ENCODE assay signal across 9 mouse cellular contexts in genomic region chr5:110363179-110363821, GRCm38 (mm10). TPM values are rescaled to one million over a fixed set of nuclear protein-coding genes. Genes with fewer than 3 reads are reported as not detected.
DNase-seq lines count a peak whose midpoint lies in the region; ATAC-seq and TF ChIP-seq lines count a peak whose summit lies in the region.
"Had no signal": no experiment of that assay in that cellular context is flagged by ENCODE, and none has a peak within 500 bp of the region (broad histone marks: within the 10 kb centered on the region; RNA-seq: fewer than 3 reads in every experiment).

No protein-coding gene starts in this region.

- peak overlapping the region; percentile 57 for H3K9ac ChIP-seq in hindbrain, postnatal 0 days (replicated peaks; ENCODE audit: low read length)

- no peak; the same call in 1 of the 2 replicates for TF ChIP-seq CTCF in hindbrain, postnatal 0 days (IDR thresholded peaks at IDR 0.05; ENCODE audit: low read depth)

- no peaks in the 10 kb centered on the region for H3K9me3 ChIP-seq in hindbrain, postnatal 0 days (ENCODE audit: low read length)
- no peaks in the 10 kb centered on the region for H3K9me3 ChIP-seq in megakaryocyte, embryonic 14.5 days

- ATAC-seq in common myeloid progenitor, adult 5-6 weeks (replicated peaks; ENCODE audit: low read depth, poor library complexity, severe bottlenecking), result peak; percentile 87
- peak; percentile 87 for ATAC-seq in hindbrain, postnatal 0 days

- DNase-seq in adrenal gland, adult (ENCODE audit: inconsistent age in 2 of 2, low spot score in 1 of 2), result peak; percentile 85 to 93
- DNase-seq in gastrocnemius, postnatal 10 days, result peak; percentile 89
- DNase-seq in hindbrain, postnatal 0 days (ENCODE audit: low spot score), result peak; percentile 85
- DNase-seq in left cerebral cortex, adult 9 months (ENCODE audit: low spot score in 2 of 2), result peak; percentile 40 to 64
- peak; percentile 81 for DNase-seq in right cerebral cortex, postnatal 14 days
- peak; percentile 79 for DNase-seq in yolk sac, embryonic 10.5 days (ENCODE audit: low spot score)

- no peaks in the 10 kb centered on the region for H3K27me3 ChIP-seq in hindbrain, postnatal 0 days (ENCODE audit: insufficient read depth, low read length)
- H3K27me3 ChIP-seq in megakaryocyte, embryonic 14.5 days (replicated peaks), result peaks cover 38% of the 10 kb centered on the region

- no peaks in the 10 kb centered on the region; the same call in 1 of the 2 replicates for H3K4me1 ChIP-seq in hindbrain, postnatal 0 days (ENCODE audit: insufficient read depth, low read length)
- H3K4me1 ChIP-seq in megakaryocyte, embryonic 14.5 days, result peaks cover 11% of the 10 kb centered on the region

- H3K4me3 ChIP-seq in hindbrain, postnatal 0 days (ENCODE audit: low read length), result peak overlapping the region; percentile 45
- H3K4me3 ChIP-seq in megakaryocyte, embryonic 14.5 days (replicated peaks), result peak overlapping the region; percentile 85

- H3K4me2 ChIP-seq in hindbrain, postnatal 0 days (ENCODE audit: low read depth, low read length), result peak overlapping the region; percentile 67

- peak overlapping the region; percentile 48; the same call in 1 of the 2 replicates for H3K27ac ChIP-seq in hindbrain, postnatal 0 days

- 4% methylated on average over 63 of the region's 72 CpGs for WGBS in hindbrain, postnatal 0 days

- H3K36me3 ChIP-seq in hindbrain, postnatal 0 days (ENCODE audit: insufficient read depth, low read length), result peaks cover 9% of the 10 kb centered on the region; the same call in 1 of the 2 replicates
- peaks cover 33% of the 10 kb centered on the region for H3K36me3 ChIP-seq in megakaryocyte, embryonic 14.5 days (replicated peaks; ENCODE audit: low read length)

RNA-seq across cellular contexts. Expression of gene Lrcol1, which starts 18.8 kb away (rescaled TPM):
- total RNA-seq in common myeloid progenitor, adult 5-6 weeks (2017), result not detected in 2 replicates
- total RNA-seq in gastrocnemius, postnatal 10 days (2021), result not detected
- not detected in 2 replicates for total RNA-seq in hindbrain, postnatal 0 days (2014; rRNA removed)
- 0.28 TPM in 1 of 2 replicates, not detected in the other for polyA plus RNA-seq in hindbrain, postnatal 0 days (2015; fragmentation: Nextera tagmentation; extraction: Ambion mirVana)
- not detected in 2 replicates for polyA plus RNA-seq in megakaryocyte, embryonic 14.5 days (2012; ENCODE audit: insufficient read depth, low replicate concordance)
- total RNA-seq: layer of hippocampus, adult 8-10 months had no signal

RNA-seq across cellular contexts. Expression of gene P2rx2, which starts 20.3 kb away (rescaled TPM):
- total RNA-seq in common myeloid progenitor, adult 5-6 weeks (2017), result 0.05 TPM in 1 of 2 replicates, not detected in the other
- not detected for total RNA-seq in gastrocnemius, postnatal 10 days (2021)
- total RNA-seq in hindbrain, postnatal 0 days (2014; rRNA removed), result 11.9 and 12.8 TPM in 2 replicates
- 11.5 and 11.8 TPM in 2 replicates for polyA plus RNA-seq in hindbrain, postnatal 0 days (2015; fragmentation: Nextera tagmentation; extraction: Ambion mirVana)
- polyA plus RNA-seq in megakaryocyte, embryonic 14.5 days (2012; ENCODE audit: insufficient read depth, low replicate concordance), result 1.1 TPM in 1 of 2 replicates, not detected in the other

Comparison
In these comparisons a context has a peak if more than half of its experiments do, and no peak if none do; other contexts are left out.
1. Peak in every context shown above with its lines: DNase-seq, ATAC-seq, H3K4me3 ChIP-seq and H3K27ac ChIP-seq.
2. RNA of gene P2rx2, which starts 20.3 kb away (total RNA-seq): 11.9 to 12.8 TPM in hindbrain, postnatal 0 days; not detected in gastrocnemius, postnatal 10 days and 0.05 TPM in common myeloid progenitor, adult 5-6 weeks; every median in the first group is over 10 times any median in the second.